Mouse (Mus musculus): ENCODE measurements around the gene Lrba.
A peak's percentile ranks its signal among the peaks of the same experiment; 100 is the strongest.

Gene Lrba

DNA sequence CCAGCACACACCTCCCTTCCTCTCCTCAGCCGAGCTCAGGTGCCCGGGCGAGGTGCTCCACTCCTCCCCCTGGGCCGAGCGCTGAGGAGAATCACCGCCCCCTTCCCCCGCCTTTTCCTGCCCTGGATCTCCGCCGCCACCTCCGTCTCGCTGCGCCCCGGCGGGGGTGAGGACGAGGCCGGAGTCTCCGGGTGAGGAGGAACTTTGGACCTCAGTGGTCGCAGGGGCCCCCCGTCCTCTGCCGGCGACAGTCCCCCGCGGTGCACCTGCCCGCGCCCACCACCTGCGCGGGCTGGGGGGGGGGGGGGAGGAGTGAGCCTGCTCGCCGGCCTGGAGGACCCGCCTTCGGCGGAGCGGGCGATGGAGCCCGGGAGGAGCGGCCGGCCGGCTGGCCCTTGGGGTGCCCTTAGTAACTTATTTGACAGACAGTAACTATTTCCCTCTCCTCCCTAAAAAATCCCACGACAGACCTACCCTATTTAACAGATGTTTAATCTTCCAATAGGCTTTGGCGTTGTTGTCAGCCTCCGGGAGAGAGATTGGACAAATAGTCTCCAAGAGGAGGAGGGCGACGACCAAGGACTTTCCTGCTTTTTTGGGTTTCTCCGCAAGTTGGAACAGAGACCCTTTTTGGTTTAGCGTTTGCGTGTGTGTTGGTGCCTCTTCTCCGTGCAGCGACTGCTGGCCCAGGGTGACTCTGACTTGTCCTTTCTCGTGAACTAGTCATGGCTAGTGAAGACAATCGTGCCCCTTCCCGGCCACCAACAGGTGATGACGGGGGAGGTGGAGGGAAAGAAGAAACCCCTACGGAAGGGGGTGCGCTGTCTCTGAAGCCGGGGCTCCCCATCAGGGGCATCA, at the start of gene Lrba:
Gene Lrba (plus strand): TSS at position 117 of the 858 bp plus-strand sequence.
- peak; percentile 78 to 79 for DNase-seq (ENCODE audit: low spot score in 2 of 2)

DNA sequence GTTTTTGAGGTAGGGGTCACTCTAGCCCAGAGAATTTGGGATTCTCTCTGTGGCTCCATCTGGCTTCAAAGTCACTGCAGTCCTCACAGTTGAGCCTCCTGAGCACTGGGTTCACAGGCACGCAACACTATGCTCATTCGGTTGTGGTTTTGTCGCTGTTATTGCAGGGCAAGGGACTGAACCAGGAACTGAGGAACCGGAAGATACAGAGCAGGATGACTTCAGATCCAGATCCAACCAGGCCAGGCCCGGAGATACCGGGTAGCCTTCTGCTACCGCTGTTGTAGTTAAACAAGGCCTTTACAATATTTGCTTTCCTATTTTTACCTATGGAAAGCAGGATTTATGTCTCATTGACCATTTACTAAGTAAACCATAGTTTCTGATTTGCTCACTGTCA, 44.8 kb upstream of the Lrba start:
- no peak for DNase-seq (ENCODE audit: low spot score in 2 of 2)

DNA sequence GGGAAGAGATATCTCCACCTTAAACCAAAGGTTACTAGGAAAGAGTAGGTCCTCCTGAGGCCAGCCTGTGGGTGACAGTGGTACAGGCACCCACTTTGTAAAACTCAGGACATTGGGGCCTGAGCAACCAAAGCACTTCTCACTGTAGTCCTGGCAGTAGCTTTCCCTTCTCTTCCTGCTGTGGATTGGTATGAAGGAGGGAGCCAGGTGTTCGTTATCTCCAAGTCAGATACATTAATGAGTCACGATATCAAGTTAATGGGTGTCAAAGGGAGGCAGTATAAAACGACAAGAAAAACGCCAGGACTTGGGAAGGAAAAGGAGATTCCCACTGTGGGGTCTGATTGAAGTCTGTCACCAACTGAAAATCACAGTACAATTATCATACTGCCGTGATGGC, 43.4 kb upstream of the Lrba start:
- no peak for DNase-seq (ENCODE audit: low spot score in 2 of 2)

DNA sequence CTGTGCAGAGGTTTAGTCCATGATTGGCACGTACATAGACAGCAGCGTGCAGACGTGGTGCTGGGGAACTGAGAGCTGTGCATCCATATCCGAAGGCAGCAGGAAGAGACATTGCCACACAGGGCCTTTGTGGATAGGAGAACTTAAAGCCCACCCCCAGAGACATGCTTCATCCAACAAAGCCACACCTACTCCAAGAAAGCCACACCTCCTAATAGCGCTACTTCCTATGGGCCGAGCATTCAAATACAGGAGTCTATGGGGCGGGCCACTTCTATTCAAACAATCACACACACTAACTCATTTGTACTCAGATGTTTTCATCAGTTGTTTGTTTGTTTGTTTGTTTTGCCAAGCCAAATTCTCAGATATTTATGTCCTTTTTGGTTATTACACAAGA, 39.9 kb upstream of the Lrba start:
- no peak for DNase-seq (ENCODE audit: low spot score in 2 of 2)

DNA sequence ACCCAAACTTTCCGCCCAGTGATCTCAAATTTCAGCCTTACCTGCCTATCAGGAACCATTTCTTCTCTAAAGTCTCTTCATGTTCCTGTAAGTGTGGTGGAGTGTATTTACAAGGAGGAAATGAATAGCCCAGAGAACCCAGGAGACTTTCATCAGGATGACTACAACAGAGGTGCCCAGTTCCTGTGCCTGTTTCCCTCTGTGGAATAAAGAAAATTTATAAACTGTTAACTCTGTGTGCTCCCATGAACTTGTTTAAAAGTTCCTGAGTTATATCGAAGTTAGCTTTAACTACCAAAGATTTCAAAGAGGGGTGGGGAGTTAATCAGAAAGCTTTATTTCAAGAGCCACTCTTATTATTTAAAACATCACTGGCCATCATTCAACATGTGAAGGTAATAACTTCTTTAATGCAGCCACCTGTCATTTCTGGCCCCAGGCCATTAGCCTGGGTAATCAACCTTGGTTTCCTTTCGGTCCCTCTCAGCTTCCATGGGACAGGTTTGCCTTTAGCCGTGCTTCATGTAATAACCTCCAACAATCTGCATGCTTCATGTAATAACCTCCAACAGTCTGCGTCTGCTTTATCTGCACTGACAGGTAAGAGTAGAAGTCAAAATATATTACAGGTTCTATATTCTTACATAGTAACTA, 36.6 kb upstream of the Lrba start:
- DNase-seq (ENCODE audit: low spot score in 2 of 2) = no peak

DNA sequence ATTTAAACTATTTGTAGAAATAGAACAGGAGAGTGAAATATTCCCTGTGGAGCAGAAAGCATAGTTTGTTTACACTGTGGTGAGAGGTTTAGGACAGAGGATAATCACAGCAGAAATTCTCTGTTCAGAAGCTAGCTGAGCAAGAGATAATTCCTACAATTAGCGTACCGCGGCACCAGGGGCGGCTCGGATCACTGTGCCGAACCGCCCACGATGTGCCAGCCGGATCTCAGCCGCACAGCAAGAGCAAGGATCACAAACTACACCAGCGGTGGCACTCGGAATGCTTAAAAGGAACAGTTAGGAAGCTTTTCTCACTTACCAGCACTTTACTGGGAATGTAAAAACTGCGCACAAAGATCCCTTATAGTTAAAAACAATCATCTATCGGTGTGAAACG, 28.5 kb upstream of the Lrba start:
- DNase-seq (ENCODE audit: low spot score in 2 of 2) = no peak

DNA sequence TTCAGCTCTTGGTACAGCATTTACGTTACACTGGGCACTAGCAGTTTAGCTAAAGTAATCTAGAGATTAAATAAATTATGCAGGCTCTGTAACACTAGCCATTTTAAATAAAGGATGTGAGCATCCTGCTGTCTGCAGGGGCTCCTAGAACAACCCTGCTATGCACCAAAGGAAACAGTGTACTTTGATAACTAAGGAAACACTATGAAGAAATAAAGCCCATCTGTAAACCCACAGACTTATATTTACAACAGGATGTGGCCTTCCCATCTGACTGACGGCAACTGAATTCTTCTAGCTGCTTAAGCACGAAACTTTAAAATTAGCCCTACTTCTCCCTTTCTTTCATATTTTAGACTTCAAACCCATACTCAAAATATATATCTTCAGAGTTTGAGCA, 28.0 kb upstream of the Lrba start:
- no peak for DNase-seq (ENCODE audit: low spot score in 2 of 2)

DNA sequence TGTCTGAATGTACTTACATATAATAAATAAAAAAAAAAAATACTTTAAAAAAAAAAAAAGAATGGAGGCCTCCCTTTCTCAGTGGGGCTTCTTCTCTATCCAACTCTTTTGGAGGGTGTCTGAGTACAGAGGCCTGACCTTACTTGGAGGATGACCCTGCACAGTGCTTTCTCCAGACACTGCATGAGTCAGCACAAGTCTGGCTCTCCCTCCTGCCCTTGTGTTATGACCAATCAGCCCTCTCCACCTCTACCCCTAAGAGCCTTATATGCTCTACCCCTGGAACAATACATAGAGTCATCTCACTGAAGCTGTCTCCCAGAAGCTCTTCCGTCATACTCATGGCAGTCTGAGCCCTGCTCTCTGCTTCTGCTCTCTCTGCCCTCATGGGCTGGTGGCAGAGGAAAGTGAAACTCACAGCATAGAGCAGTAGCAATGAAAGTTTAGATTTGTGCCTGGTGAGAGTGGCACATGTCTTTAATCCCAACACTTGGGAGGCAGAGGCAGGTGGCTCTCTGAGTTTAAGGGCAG, 22.8 kb upstream of the Lrba start:
- no peak for DNase-seq (ENCODE audit: low spot score in 2 of 2)

DNA sequence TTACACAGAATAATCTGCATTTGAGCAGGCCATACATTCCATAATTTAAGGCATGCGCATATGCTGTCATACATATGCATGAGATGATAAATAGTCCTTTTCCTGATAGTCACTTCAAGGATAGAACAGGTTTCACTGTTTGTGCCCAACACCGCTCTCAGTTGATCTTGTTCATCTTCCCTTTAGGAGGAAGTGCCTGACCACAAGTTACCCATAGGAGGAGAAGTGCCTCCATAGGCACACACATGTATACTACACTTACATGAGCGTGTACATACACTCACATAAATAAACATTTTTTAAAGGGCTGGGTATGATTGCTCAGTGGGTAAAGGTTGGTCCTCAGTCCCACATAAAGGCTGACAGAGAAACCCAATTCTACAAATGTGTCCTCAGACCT, 22.0 kb upstream of the Lrba start:
- DNase-seq (ENCODE audit: low spot score in 2 of 2) = no peak

DNA sequence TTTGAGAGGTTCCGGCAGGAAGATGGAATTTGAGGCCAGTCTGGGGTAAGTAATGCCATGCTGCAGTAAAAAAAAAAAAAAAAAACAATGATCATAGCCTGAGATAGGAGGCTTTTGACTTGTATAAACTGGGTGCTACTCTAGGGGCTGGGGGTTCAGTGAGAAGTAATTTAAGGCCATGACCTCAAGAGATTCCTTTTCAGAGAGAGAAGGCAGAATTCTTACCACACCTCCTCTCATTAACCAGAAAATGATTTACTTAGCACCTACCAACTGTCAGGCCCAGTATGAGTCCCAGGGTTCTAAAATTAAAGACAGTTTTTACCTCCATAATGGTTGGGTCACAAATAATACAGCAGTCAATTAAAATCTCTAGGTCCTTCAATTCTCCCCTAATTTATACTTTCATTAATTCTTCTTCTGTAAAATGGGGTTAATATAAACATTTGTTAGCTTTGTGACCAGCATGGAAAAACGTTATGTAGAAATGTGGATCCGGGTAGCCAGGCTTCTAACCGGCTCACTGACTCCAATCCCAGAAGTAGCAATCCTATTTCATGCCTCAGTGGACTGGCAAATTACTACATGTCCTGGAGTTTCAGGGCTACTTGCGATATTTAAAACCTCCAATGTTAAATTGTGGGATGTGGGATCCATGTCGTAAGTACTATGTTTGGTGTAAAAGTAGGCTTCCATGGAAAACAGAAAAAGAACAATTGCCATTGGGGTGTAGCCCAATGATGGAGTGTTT, 19.7 kb upstream of the Lrba start:
- no peak for DNase-seq (ENCODE audit: low spot score in 2 of 2)

DNA sequence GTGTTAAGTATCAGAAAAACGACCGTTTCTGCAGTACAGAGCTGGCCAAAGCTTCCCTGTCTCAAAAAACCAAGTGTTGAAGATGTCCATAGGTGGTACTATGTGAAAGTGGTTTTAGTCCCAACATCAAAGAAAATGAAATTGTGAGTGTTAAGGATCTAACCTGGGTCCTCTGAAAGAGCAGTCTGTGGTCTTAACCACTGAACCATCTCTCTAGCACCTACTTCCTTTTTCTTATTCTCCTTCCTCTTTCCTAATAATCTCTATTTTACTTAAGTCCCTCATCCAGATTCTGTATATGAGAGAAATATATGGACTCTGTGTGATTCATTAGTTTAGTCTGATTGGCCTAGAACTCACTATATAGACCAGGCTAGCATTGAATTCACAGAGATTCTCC, 17.9 kb upstream of the Lrba start:
- DNase-seq (ENCODE audit: low spot score in 2 of 2) = no peak

DNA sequence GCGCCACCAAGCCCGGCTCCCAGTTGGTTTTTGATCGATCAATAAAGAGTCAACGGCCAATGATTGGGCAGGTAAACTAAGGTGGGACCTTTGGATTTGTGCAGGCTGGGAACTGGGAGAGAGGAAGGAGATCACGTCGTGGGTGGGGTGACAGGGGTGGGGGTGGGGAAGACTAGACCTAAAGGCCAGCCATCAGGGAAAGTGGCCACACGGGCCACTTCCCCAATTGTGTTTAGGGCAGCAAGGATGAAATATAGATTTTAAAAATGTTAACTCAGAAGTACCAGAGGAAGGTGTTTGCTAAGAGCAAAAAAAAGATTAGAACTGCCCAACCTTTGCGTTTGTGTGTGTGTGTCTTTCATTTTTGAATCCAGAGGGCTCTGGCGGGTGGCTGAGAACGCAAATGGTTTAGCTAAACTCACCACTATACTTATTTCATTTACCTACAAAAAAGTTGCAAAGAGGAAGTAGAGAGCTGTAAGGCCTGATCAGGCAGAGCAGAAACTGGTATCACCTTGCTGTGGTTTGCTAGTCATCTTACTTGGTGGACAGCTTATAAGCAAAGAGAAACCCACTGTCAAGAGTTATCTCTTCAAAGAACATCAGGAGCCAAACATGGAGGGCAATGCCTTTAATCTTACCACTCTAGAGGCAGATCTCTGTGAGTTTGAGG, 14.1 kb upstream of the Lrba start:
- DNase-seq (ENCODE audit: low spot score in 2 of 2) = no peak

DNA sequence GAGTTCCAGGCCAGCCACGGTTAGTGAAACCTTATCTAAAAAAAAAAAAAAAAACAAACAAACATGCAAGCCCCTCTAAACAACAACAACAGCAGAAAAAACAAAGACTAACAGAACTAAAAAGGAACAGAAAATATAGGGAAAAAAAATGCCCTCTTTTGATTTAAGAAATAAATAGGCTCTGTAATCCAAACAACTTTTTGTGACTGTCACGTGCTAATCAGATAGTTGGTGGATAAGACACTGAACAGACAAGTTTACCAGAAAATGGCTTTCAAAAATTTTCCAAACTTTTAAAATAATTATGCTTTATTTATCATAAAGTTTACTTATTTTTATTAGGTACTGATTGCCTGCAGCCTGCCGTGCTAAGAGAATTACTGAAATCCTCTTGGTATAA, 13.5 kb upstream of the Lrba start:
- DNase-seq (ENCODE audit: low spot score in 2 of 2) = no peak

DNA sequence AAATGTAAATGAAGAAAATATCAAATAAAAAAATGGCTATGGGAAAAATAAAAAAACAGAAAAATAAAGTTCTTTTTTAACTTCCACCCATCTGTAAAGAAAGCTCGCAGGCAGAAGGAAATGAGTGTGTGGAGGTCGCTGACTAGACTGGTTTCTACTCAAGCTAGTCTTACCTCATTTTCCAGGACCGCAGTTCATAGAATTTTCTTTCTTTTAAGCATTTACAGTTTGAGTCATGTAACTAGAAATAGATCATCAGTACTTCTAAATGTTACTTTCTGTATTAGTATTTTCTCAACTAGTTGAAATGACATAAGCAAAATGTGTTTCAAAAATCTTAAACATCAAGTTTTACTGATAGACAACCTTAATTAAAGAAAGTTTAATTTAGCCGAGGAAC, 10.2 kb upstream of the Lrba start:
- no peak for DNase-seq (ENCODE audit: low spot score in 2 of 2)

DNA sequence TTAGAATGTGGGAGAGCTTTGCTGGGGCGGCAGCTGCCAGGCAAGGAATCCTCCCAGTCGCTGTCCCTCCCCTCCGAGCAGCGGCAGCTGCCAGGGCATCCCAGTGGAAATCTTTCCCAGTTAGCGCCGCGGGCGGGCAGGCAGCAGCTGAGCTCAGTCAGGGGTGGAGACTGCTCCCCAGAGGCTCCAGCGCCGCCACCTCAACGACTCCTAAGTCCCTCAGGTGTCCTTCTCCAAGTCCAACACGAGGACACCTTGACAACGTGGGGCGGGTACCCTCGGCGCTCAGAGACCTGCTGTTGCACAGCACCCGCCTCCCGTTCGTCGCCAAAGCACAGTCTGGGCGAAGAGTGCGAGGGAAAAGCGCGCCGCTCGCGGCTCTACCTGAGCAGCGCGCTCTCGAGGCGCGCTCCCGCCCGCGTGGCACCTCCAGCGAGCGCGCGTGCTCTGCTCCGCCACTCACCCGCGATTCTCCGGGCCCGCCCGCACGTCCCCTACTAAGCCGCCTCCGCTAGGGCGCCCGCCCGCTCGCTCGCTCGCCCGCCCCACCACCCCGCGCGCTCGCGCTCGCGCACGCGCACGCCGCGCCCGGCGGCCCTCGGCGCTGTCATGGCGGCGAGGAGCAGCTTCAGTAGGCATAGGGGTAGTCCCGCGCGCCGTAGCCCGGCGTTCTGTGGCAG, 706 bp upstream of the Lrba start:
- DNase-seq (ENCODE audit: low spot score in 2 of 2) = peak; percentile 71 to 86

DNA sequence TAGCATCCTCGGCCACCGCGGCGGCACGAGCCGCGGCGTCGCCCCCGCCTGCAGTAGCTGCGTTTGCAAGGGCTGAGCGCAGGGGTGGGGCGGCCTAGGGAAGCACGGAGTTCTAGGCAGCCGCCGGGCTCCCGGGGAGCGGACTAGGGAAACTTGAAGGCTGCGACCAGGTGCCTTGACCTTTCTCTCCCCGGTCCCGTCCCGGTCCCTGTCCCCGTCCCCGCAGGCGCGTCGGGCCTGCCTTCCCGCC, 241 bp upstream of the Lrba start:
- no peak for DNase-seq (ENCODE audit: low spot score in 2 of 2)

DNA sequence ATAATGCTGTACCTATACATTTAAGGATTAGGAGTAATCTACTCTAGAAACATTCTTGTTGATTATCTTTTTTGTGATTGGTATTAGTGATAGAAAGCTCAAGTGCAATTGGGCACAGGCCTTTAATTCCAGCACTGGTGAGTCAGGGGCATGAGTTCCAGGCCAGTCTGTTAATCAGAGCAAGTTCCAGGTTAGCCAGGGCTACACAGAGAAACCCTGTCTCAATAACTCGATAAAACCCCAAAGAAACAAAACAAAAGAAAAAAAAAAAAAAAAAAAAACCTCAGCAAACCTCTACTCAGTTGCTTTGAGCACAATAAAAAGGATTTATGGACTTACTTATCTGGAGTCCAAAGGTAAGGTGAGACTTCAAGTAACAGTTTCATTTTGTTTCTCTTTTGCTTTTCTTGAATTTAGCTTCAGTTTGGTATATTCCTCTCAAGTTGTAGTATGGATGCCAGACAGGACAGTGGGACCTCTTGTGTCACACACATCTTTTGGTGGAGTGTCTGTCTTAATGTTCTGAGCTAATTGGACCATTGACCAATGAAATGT, 7.1 kb downstream of the Lrba start:
- no peak for DNase-seq (ENCODE audit: low spot score in 2 of 2)

DNA sequence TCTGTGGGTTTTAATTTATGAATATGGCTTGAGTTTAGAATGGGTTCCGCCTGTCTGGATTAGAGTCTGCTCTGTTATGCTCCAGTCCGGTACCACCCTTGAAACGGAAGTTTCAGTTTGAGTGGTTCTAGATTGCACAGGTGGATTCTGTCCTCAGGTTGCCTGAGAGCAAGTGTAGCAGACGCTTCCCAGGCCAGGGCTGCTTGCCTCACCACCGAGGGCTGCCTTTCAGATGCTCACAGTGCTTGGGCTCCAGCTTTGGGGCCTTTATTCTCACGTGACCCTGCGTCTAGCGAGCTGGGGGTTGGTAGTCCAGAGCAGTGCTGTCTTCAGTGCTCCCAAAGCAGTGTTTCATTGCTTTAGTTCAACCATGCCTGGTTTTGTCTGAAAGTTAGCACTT, 22.7 kb downstream of the Lrba start:
- no peak for DNase-seq (ENCODE audit: low spot score in 2 of 2)

DNA sequence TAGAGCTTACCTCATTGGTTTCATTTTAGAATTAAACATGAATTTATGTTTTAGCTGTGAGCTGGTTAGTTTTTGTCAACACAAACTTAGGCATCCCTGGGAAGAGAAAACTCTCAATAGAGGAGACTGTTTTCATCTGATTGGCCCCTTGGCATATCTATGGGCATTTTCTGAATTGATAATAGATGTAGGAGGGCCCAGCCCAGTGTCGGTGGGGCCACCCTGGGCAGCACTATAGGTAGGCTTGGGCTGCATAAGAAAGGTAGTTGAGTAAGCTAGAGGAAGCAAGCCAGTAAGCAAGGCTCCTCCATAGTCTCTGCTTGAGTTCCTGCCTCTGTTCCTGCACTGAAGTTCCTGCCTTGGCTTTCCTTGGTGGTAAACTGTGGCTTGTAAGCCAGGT, 26.7 kb downstream of the Lrba start:
- DNase-seq (ENCODE audit: low spot score in 2 of 2) = no peak

DNA sequence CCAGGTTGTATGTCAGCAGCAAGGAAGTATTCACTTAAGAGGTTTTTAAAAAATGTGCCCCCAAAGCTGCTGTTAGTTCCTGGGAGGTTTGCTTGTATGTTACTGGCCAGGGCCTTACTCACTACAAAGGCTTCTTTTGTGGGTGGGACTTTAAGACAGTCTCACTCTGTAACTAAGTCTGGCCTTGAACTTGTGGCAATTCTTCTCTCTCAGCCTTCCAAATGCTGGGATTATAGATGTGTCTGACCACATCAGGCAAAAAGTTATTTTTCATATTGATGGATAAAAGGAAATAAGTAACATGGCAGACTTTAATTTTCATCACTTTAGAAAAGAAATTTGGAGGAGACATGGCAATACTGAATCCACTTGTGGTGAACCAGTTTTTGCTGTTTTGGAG, 28.1 kb downstream of the Lrba start:
- DNase-seq (ENCODE audit: low spot score in 2 of 2) = no peak

DNA sequence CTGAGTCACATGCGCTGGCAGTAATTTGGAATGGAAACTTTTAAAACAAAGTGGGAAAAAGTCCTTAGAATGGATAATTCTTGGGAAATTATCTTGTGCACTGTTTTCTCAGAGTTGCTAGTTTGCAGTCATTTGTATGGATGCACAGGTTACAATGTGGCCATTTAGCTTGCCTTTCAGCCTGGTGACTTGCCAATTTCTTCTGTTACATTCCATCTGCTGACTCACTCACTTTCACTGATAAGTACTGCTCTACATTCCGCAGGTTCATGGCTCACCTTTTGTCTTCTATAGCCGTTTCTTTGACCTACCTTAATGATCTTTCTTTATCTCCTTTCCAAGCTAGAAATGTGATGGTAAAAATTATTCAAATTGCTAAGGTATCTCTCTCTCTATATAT, 28.6 kb downstream of the Lrba start:
- DNase-seq (ENCODE audit: low spot score in 2 of 2) = no peak
